Mouse (Mus musculus) myocyte (in vitro differentiated cells): ENCODE results near the gene Ltbp3. TPM values are rescaled to one million over a fixed set of nuclear protein-coding genes. Genes with fewer than 3 reads are reported as not detected.
A peak's percentile ranks its signal among the peaks of the same experiment; 100 is the strongest.

Experiments used
- H3K27me3 ChIP-seq: one replicate; pipeline ENCODE4 v1.6.1; 2011; ENCODE audit not compliant: control insufficient read depth, insufficient read depth, insufficient read length
- H3K36me3 ChIP-seq: one replicate; pipeline ENCODE4 v1.6.1; 2011; ENCODE audit not compliant: control insufficient read depth, insufficient read depth
- H3K4me2 ChIP-seq: one replicate; pipeline ENCODE4 v1.6.1; 2011; ENCODE audit warnings: low read depth, control low read depth
- H3K4me3 ChIP-seq: one replicate; pipeline ENCODE4 v1.5.1; 2011; ENCODE audit warnings: mild to moderate bottlenecking, control low read depth, moderate library complexity
- H3K79me2 ChIP-seq: one replicate; pipeline ENCODE4 v1.6.1; 2011; ENCODE audit not compliant: control insufficient read depth, insufficient read depth
- H3ac ChIP-seq: one replicate; pipeline ENCODE4 v1.6.1; 2011; ENCODE audit not compliant: control insufficient read depth, insufficient read length
- CEBPB ChIP-seq: IDR thresholded peaks from 2 replicates; pipeline ENCODE4 v1.6.1; 2011; ENCODE audit warnings: mild to moderate bottlenecking, moderate library complexity; ENCODE audit not compliant: poor library complexity, insufficient read depth, severe bottlenecking
- E2F4 ChIP-seq: IDR thresholded peaks from one replicate; pipeline ENCODE4 v1.6.1; 2011; ENCODE audit warnings: mild to moderate bottlenecking, control low read depth, moderate library complexity; ENCODE audit not compliant: insufficient read depth
- MAX ChIP-seq: IDR thresholded peaks from one replicate; pipeline ENCODE4 v1.6.1; 2011; ENCODE audit warnings: low read depth, mild to moderate bottlenecking, control low read depth
- MYOD1 ChIP-seq, 3 experiments: IDR thresholded peaks; one replicate each; pipeline ENCODE4 v1.6.1; 2011; ENCODE audit warnings: control low read depth in 2 of 3, low read depth in 2 of 3, mild to moderate bottlenecking in 2 of 3, moderate library complexity in 1 of 3; ENCODE audit not compliant: insufficient read length in 2 of 3, control insufficient read depth in 1 of 3
- MYOG ChIP-seq, 3 experiments: IDR thresholded peaks; one replicate each; pipeline ENCODE4 v1.6.1; 2011; ENCODE audit warnings: control low read depth in 2 of 3, low read depth in 2 of 3, mild to moderate bottlenecking in 2 of 3; ENCODE audit not compliant: insufficient read length in 2 of 3, control insufficient read depth in 1 of 3, insufficient read depth in 1 of 3
- POLR2A ChIP-seq: IDR thresholded peaks from one replicate; pipeline ENCODE4 v1.6.1; 2011; ENCODE audit warnings: low read depth, mild to moderate bottlenecking, control low read depth, moderate library complexity; ENCODE audit not compliant: insufficient read length
- POLR2AphosphoS2 ChIP-seq: IDR thresholded peaks from one replicate; pipeline ENCODE4 v1.6.1; 2011; ENCODE audit warnings: low read depth, control low read depth; ENCODE audit not compliant: insufficient read length
- REST ChIP-seq: IDR thresholded peaks from one replicate; pipeline ENCODE4 v1.6.1; 2011; ENCODE audit warnings: mild to moderate bottlenecking, control low read depth, moderate library complexity; ENCODE audit not compliant: insufficient read depth, insufficient read length
- SRF ChIP-seq: IDR thresholded peaks from one replicate; pipeline ENCODE4 v1.6.1; 2011; ENCODE audit warnings: low read depth; ENCODE audit not compliant: control insufficient read depth, insufficient read length
- TCF12 ChIP-seq: IDR thresholded peaks from one replicate; pipeline ENCODE4 v1.6.1; 2011; ENCODE audit warnings: mild to moderate bottlenecking, control low read depth; ENCODE audit not compliant: poor library complexity, insufficient read depth, severe bottlenecking
- TCF3 ChIP-seq: IDR thresholded peaks from one replicate; pipeline ENCODE4 v1.6.1; 2011; ENCODE audit warnings: low read depth, control low read depth; ENCODE audit not compliant: insufficient read length
- USF1 ChIP-seq: IDR thresholded peaks from one replicate; pipeline ENCODE4 v1.6.1; 2011; ENCODE audit warnings: low read depth, mild to moderate bottlenecking, control low read depth, moderate library complexity
- polyA plus RNA-seq: library from polyadenylated mRNA; unstranded; fragments of >200 nt; fragmentation: generic; extraction: Trizol; gene quantifications from one replicate; pipeline ENCODE4 v1.2.1, GENCODE M21; 2012; ENCODE audit warnings: missing spikeins

Ltbp3 gene
- polyA plus RNA-seq, 1 experiment: 100 TPM

DNA sequence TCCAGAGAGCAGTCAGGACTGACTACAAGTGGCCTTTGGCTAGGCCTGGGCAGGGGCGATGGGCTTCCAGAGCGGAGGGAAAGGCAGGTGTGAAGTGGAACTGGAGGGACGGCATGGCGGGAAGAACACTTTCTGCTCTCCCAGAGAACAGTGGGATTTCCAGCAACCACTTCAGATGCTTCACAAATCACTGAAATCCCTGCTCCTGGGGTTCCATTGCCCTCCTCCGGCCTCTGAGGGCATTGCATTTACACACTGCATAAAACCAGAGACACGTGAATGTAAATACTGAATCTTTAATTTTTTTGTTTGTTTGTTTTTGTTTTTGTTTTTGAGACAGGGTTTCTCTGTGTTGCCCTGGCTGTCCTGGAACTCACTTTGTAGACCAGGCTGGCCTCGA lies 39.5 kb downstream of the Ltbp3 start:
- TF ChIP-seq TCF12: no peak
- no peak for TF ChIP-seq CEBPB
- TF ChIP-seq TCF3: no peak
- TF ChIP-seq MAX: no peak
- TF ChIP-seq MYOD1 (IDR thresholded peaks at IDR 0.05; ENCODE audit: control insufficient read depth in 1 of 3, insufficient read length in 2 of 3, low read depth in 2 of 3): no peak
- no peak for TF ChIP-seq USF1
- no peak for TF ChIP-seq MYOG (IDR thresholded peaks at IDR 0.05; ENCODE audit: control insufficient read depth in 1 of 3, insufficient read depth in 1 of 3, insufficient read length in 2 of 3, low read depth in 2 of 3)
- TF ChIP-seq POLR2AphosphoS2: no peak
- TF ChIP-seq SRF: no peak
- no peak for TF ChIP-seq REST
- no peak for TF ChIP-seq POLR2A
- Histone ChIP-seq H3K4me2 (peak overlapping the region; percentile 31), H3K4me3 (no peak overlapping the region), H3K79me2 (no peaks in the 10 kb centered on the region), H3K36me3 (no peaks in the 10 kb centered on the region), H3ac (no peak overlapping the region), H3K27me3 (no peaks in the 10 kb centered on the region)

DNA sequence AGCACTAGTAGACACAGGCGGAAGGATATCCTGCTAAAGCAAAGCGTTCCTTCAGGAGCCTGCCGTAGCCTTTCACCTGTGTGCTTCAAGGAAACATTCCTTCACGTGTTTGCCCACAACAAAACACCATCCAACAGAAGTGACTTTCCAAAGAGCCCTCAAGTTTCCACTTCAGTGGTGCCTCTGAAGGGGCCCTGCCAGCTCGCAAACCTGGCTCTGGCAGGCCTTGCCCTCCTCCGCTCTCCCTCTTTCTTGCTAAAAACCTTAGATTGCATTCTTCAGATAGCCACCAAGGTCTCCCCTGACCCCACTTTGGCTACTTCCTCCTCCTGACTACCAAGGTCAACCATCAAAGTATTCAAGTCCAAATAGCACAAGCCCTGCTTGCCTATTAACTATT lies 40.8 kb downstream of the Ltbp3 start:
- H3K36me3 ChIP-seq: no peaks in the 10 kb centered on the region
- H3ac ChIP-seq: no peak overlapping the region
- H3K4me2 ChIP-seq: no peak overlapping the region
- TF ChIP-seq E2F4: no peak
- no peak for TF ChIP-seq POLR2A
- no peak for TF ChIP-seq MYOG (IDR thresholded peaks at IDR 0.05; ENCODE audit: control insufficient read depth in 1 of 3, insufficient read depth in 1 of 3, insufficient read length in 2 of 3, low read depth in 2 of 3)
- no peak for TF ChIP-seq REST
- TF ChIP-seq MAX: no peak
- TF ChIP-seq USF1: no peak
- no peak for TF ChIP-seq MYOD1 (IDR thresholded peaks at IDR 0.05; ENCODE audit: control insufficient read depth in 1 of 3, insufficient read length in 2 of 3, low read depth in 2 of 3)
- no peak for TF ChIP-seq POLR2AphosphoS2
- TF ChIP-seq TCF3: no peak
- H3K79me2 ChIP-seq: no peaks in the 10 kb centered on the region
- no peak overlapping the region for H3K4me3 ChIP-seq
- no peaks in the 10 kb centered on the region for H3K27me3 ChIP-seq

DNA sequence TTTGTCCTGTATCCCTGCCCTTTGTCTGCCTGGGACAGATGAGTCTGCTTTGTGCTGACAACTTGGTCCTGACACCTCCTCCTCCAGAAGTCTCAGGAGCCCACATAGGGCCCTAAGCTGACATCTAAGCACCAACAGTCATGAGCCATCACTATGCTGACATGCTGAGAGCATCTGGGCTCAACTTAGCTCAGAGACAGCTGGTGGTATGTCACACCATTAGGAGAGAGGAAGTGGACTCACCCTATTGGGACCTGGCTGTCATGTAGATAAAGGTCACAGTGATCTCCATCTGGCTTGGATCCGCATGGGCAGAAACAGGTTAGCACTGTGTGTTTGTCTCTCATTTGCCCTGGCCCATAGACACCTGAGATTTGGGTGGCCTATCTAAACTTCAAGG lies 41.4 kb downstream of the Ltbp3 start:
- Histone ChIP-seq H3K4me3 (no peak overlapping the region), H3K36me3 (no peaks in the 10 kb centered on the region), H3K4me2 (no peak overlapping the region), H3ac (no peak overlapping the region), H3K79me2 (no peaks in the 10 kb centered on the region), H3K27me3 (no peaks in the 10 kb centered on the region)
- TF ChIP-seq MYOG (IDR thresholded peaks at IDR 0.05; ENCODE audit: control insufficient read depth in 1 of 3, insufficient read depth in 1 of 3, insufficient read length in 2 of 3, low read depth in 2 of 3) (peak in 1 of 3 experiments; percentile 21), POLR2AphosphoS2 (no peak), MAX (no peak), REST (no peak), MYOD1 (IDR thresholded peaks at IDR 0.05; ENCODE audit: control insufficient read depth in 1 of 3, insufficient read length in 2 of 3, low read depth in 2 of 3) (peak in 1 of 3 experiments; percentile 83)

DNA sequence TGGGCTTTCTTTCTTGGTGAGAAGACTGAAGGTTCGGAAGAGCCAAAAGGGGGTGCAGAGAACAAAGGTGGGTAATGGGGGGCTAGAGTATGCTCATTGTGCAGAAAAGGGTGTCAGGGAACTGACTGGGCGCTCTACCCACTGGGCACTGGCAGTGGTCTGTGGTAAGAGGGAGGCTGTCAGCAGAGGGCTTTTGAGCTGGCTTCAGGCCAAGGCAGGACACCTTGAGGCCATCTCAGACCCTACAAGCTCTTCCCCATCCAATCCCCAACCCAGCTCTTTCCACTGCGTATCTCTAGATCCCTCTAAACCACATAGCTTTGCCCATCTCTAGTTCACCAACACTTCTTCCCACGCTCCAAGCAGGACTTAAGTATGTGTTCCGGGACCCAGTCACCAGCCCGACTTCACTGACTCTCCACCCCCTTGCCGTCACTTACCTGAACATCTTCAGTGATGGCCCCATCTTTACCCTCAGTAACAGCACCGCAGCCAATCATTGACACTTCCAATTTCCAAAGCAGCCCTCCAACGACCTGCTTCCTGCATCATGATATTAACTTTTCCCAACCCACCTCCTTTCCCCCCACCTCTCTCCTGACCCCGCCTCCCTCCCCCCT lies 44.4 kb downstream of the Ltbp3 start:
- Histone ChIP-seq H3K27me3 (no peaks in the 10 kb centered on the region), H3K4me2 (no peak overlapping the region), H3K4me3 (no peak overlapping the region), H3K79me2 (no peaks in the 10 kb centered on the region), H3ac (no peak overlapping the region), H3K36me3 (no peaks in the 10 kb centered on the region)
- TF ChIP-seq CEBPB (no peak), POLR2AphosphoS2 (no peak), MYOD1 (IDR thresholded peaks at IDR 0.05; ENCODE audit: control insufficient read depth in 1 of 3, insufficient read length in 2 of 3, low read depth in 2 of 3) (no peak), TCF12 (no peak)

DNA sequence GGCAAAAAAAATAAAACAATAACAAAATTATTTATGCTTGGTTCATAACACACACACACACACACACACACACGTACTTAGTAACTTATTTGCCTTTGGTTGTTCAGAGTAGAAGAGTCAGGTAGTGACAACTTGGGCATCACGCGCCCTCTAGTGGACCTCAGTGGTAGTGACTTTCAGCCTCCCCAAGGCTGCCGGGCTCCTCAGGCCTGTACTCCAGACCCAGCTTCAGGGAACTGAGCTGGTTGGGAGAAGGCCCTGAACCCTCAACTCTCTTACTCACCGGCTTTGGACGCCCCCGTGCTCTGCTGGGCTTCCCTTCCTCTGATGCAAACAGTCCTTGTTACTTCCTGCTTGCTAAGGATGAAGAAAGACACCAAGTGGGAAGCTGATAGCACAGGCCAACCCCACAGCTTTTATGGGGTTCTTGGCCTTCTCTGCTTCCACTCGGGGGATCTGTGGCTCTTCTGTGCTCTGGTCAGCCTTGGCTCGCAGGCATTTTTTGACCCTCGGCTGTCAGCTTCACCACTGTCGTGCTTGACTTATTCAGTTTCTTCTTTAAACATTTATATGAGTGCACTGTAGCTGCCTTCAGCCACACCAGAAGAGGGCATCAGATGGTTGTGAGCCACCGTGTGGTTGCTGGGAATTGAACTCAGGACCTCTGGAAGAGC lies 45.9 kb downstream of the Ltbp3 start:
- Histone ChIP-seq H3ac (no peak overlapping the region), H3K36me3 (no peaks in the 10 kb centered on the region), H3K4me2 (peak overlapping the region; percentile 22), H3K4me3 (no peak overlapping the region), H3K79me2 (no peaks in the 10 kb centered on the region), H3K27me3 (no peaks in the 10 kb centered on the region)
- TF ChIP-seq REST: no peak
- no peak for TF ChIP-seq POLR2A
- TF ChIP-seq CEBPB: no peak
- no peak for TF ChIP-seq SRF
- no peak for TF ChIP-seq MYOG (IDR thresholded peaks at IDR 0.05; ENCODE audit: control insufficient read depth in 1 of 3, insufficient read depth in 1 of 3, insufficient read length in 2 of 3, low read depth in 2 of 3)
- no peak for TF ChIP-seq POLR2AphosphoS2
- no peak for TF ChIP-seq TCF12
- TF ChIP-seq MAX: no peak
- TF ChIP-seq MYOD1 (IDR thresholded peaks at IDR 0.05; ENCODE audit: control insufficient read depth in 1 of 3, insufficient read length in 2 of 3, low read depth in 2 of 3): no peak
- TF ChIP-seq TCF3: no peak
- TF ChIP-seq USF1: no peak
- TF ChIP-seq E2F4: no peak
